Mouse (Mus musculus) cerebellum, adult 18-20 months (tissue): ENCODE measurements around the gene Klf14.

Source experiments
- DNase-seq, 2 experiments: peaks; one replicate each; pipeline ENCODE4 v3.0.0; 2021

The Klf14 gene

GRCm38 (mm10) chr6:30958736-30959540 is at the start of gene Klf14:
Klf14 (minus strand) TSS chr6:30959078.
- DNase-seq, result no peak

GRCm38 (mm10) chr6:31006111-31006600 is 47.3 kb upstream of the Klf14 start:
- DNase-seq, result no peak

DNA sequence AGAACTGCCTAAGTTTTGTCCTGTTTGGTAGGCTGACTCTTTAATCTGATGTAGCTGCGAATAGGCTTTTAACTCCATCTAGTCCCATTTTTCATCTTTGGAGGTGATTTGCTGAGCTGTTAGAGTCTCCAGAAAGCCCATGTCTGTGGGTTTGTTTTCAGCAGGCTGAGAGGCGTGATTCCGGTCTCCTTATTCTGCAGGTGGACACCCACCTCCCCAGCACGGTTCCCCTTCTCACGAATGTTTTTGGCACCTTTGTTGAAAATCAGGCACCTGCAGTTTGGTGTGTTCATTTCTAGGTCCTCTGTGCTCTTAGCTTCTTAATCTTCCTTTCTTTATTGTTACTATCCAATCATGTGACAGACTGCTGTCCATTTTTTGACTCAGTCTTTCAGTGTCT is 27.5 kb upstream of the Klf14 start:
- DNase-seq, result no peak

- no peak for DNase-seq
Measured at GRCm38 (mm10) chr6:30983021-30983420, 24.1 kb upstream of the Klf14 start.

GRCm38 (mm10) chr6:30982372-30982980 is 23.6 kb upstream of the Klf14 start:
- DNase-seq, result no peak

DNA sequence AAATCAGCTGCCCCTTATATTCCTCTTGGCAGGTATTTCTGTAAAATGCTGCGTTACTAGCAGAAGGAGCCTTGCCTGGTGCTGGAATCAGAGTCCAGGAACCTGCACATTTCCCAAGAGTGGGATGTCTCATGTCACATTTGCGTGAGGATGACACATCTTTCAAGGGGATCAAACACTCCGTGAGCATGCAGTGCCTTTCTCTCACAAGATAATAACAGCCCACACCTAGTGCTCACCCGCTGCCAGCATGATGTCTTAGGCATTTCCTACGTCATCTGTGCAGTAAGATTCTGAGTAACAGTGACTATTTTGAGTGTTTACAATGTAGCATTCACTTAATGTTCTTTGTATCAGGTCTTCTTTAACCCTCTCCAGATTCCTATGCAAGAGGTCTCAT is 22.5 kb upstream of the Klf14 start:
- DNase-seq, result no peak

GRCm38 (mm10) chr6:30978615-30979014 is 19.7 kb upstream of the Klf14 start:
- no peak for DNase-seq

DNA sequence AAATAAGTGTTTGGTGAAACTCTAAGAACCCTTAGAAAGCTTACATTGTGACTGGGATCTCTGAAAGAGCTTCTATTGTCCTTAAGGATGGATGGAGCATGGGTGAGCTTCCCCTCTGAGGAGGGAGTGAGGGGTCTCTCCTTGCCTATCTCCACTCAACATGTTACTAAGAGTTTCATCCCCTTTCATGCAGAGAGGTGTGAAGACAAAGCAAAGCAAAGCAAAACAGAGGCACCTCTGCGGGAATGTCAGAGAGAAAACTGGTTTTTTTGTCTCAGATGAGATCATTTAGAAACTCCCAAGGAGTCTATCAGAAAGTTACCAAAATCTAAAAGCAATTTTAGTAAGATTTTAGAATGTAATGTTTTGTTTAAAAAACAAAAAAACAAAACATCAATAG is 13.2 kb upstream of the Klf14 start:
- no peak for DNase-seq

GRCm38 (mm10) chr6:30957784-30958735 is 818 bp downstream of the Klf14 start:
- peak; percentile 9 to 28 for DNase-seq

DNA sequence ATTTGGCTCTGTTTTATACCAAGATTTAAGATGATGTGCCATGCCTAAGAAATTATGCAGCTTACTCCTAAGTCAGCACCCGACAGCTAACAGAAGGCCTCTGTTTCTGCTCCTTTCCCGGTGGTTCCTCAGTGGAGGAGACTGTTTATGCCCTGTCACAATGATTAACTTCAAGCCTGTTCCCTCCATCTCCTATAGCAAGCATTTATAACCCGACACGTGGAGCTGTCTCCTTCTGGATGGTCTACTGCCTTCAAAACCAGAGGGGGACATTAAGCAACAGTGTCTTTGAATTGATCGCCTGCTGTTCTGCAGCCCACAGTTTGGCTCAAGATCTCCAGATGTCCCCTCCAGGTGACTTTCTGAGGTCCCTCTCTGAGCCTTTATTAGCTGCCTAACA is 19.6 kb downstream of the Klf14 start:
- no peak for DNase-seq

DNA sequence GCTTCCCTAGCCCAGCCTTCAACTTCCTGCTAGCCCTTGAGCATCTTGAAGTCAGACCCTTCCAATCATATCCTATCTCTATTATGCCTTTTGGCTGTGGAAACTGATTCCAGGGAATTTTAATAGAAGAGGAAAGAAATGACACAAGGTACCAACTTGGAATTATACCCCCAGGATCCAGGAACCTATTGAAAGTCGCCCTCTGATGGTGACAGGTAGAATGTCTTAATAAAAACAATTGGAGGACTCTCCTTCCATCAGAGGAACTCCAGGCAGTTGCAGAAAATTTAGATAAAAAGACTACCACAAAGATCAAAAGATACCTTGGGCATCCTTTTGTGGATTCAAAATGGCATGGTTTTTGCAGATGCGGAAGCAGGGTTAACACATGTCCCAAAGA is 36.1 kb downstream of the Klf14 start:
- no peak for DNase-seq

- no peak for DNase-seq
Measured at GRCm38 (mm10) chr6:30921826-30922225, 37.1 kb downstream of the Klf14 start.

- peak in 1 of 2 experiments; percentile 10 for DNase-seq
Measured at GRCm38 (mm10) chr6:30920834-30921675, 37.8 kb downstream of the Klf14 start.

DNA sequence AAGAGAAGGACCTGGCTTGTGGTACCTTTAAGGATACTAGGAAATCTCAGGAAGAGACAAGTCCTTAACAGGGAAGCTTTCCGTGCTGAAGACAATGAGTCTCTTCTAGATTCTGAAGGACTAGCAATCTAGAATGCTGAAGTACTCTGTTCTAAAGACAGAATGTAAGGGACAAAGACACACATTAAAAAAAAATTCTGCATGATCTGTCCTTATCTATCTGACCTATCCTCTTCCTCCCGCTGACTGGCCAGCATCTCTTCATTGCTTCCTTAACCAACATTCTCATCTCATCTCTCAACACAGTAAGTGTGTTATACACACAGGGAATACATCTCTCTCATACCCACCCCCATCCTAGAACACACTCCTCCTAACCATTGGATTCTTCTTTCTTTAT is 43.4 kb downstream of the Klf14 start, which contains the start of gene Tsga13:
TSS of gene Tsga13 (minus strand) at position 101 of the 400 bp plus-strand sequence.
- DNase-seq, result no peak

- DNase-seq, result no peak
Measured at GRCm38 (mm10) chr6:30907970-30908369, 50.9 kb downstream of the Klf14 start.
